Mouse (Mus musculus): ENCODE results near the gene Ccdc190. TPM values are rescaled to one million over a fixed set of nuclear protein-coding genes. Genes with fewer than 3 reads are reported as not detected.

Ccdc190 gene
- polyA plus RNA-seq (2012; rRNA removed; ENCODE audit: low replicate concordance) = 0.10 TPM in 1 of 2 replicates, not detected in the other

DNA sequence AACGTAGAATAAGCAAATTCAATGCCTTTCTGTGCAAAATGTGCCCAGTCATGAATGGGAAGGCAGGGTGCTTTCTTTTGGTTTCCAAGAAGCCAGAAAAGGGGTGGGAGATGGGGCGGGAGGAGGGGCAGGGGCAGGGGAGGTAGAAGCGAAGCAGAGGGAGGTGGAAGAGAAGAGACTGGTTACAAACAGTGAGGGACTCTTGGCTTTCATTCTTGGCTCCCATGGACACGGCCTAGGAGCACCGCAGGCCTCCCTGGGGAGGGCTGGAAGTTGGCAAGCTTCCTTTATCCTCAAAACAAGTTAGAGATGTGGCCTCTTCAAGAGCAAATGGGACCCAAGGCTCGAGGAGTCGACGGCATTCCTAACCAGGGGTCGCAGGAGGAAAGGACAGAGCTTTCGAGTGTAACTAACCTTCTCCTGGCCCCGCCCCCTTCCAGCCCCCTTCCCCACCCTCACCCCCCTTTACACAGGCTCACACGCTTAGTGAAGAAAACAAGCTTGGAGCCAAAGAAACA lies at the start of gene Ccdc190:
Gene Ccdc190 (plus strand): TSS at position 195 of the 518 bp plus-strand sequence.

GRCm38 (mm10) chr1:169968792-169969515 lies 40.5 kb downstream of the Ccdc190 start, which contains the start of gene Hsd17b7:
Gene Hsd17b7, minus strand, starts transcription at chr1:169969241.

Other genes starting within 250 kb of the Ccdc190 start
- 5.2 and 10.0 TPM in 2 replicates for gene Rgs4, start 181.0 kb upstream of the Ccdc190 start, polyA plus RNA-seq (2012; rRNA removed; ENCODE audit: low replicate concordance)
- gene Hsd17b7, start 40.6 kb downstream of the Ccdc190 start, polyA plus RNA-seq (2012; rRNA removed; ENCODE audit: low replicate concordance) = 4.6 and 9.4 TPM in 2 replicates
- 42.5 and 91.1 TPM in 2 replicates for gene Ddr2, start 182.1 kb downstream of the Ccdc190 start, polyA plus RNA-seq (2012; rRNA removed; ENCODE audit: low replicate concordance)
- gene Uap1, start 246.3 kb downstream of the Ccdc190 start, polyA plus RNA-seq (2012; rRNA removed; ENCODE audit: low replicate concordance) = 24.8 and 45.5 TPM in 2 replicates

Data from subcutaneous adipose tissue, adult 2 months (tissue).